Mouse (Mus musculus): ENCODE results near the gene Steap2.

Steap2 gene

GRCm38 (mm10) chr5:5664371-5664926 lies 29.9 kb downstream of the Steap2 start:
- DNase-seq (ENCODE audit: low spot score), result no peak

- peak; percentile 85 for DNase-seq (ENCODE audit: low spot score)
These were observed 30.6 kb downstream of the Steap2 start, which contains the start of gene Cfap69 for GRCm38 (mm10) chr5:5663655-5664370. TSS of gene Cfap69 (minus strand) at chr5:5664239.

- DNase-seq (ENCODE audit: low spot score), result no peak
These were observed 31.3 kb downstream of the Steap2 start for GRCm38 (mm10) chr5:5663057-5663456.

- DNase-seq (ENCODE audit: low spot score), result no peak
These were observed 35.7 kb downstream of the Steap2 start for GRCm38 (mm10) chr5:5658680-5659079.

- no peak for DNase-seq (ENCODE audit: low spot score)
These were observed 36.4 kb downstream of the Steap2 start for GRCm38 (mm10) chr5:5657932-5658331.

- no peak for DNase-seq (ENCODE audit: low spot score)
These were observed 45.4 kb downstream of the Steap2 start for GRCm38 (mm10) chr5:5648817-5649569.

- no peak for DNase-seq (ENCODE audit: low spot score)
These were observed 48.2 kb downstream of the Steap2 start for GRCm38 (mm10) chr5:5646173-5646572.

- DNase-seq (ENCODE audit: low spot score), result no peak
These were observed 55.9 kb downstream of the Steap2 start for GRCm38 (mm10) chr5:5638496-5638895.

GRCm38 (mm10) chr5:5625491-5625890 lies 68.9 kb downstream of the Steap2 start:
- no peak for DNase-seq (ENCODE audit: low spot score)

GRCm38 (mm10) chr5:5618329-5618728 lies 76.0 kb downstream of the Steap2 start:
- DNase-seq (ENCODE audit: low spot score), result no peak
